Mouse (Mus musculus): Measurements from ENCODE around the gene Por.

GRCm38 (mm10) chr5:135682009-135682408, 12.2 kb downstream of the Por start:
- TF ChIP-seq CTCF (conservative IDR thresholded peaks at IDR 0.05; ENCODE audit: insufficient read depth, insufficient read length, low read depth, low read length) (no peak), POLR2A (IDR thresholded peaks at IDR 0.05; ENCODE audit: low read depth, low read length) (no peak)

Data from kidney, adult 2 months (tissue).